Mouse (Mus musculus) spleen, embryonic (tissue): ENCODE data around the gene Olfr1508.
"Not testable (repeated sequence)": the region's sequence is repeated elsewhere in the genome, so short reads cannot be mapped to it uniquely, and the experiment has no call there.

Experiments
- CTCF ChIA-PET: fragments of 350-600 bp; sonication (Branson Sonifier 250); formaldehyde crosslinking; loops from one replicate; lab custom pipeline; 2022; lab: Charles Lee

The Olfr1508 gene

GRCm38 (mm10) chr14:52467395-52467794, at the start of gene Olfr1508:
Olfr1508 (minus strand) TSS chr14:52467495.
- CTCF ChIA-PET = no interaction called here

- CTCF ChIA-PET = no interaction called here
Measured at GRCm38 (mm10) chr14:52495516-52495915, 28.2 kb upstream of the Olfr1508 start, which contains the start of gene Olfr1507. Olfr1507 (minus strand) TSS chr14:52495749.

GRCm38 (mm10) chr14:52465738-52466137, 1.6 kb downstream of the Olfr1508 start:
- CTCF ChIA-PET = no interaction called here

GRCm38 (mm10) chr14:52461928-52462327, 5.4 kb downstream of the Olfr1508 start:
- CTCF ChIA-PET = no interaction called here

- CTCF ChIA-PET = interaction anchor here (0.6 kb wide), 1 partner anchor 10 kb away, joined by 4 read pairs; no protein-coding TSS in a partner anchor
Measured at GRCm38 (mm10) chr14:52451138-52451537, 16.2 kb downstream of the Olfr1508 start.

- CTCF ChIA-PET = no interaction called here
Measured at GRCm38 (mm10) chr14:52442690-52443089, 24.6 kb downstream of the Olfr1508 start, which contains the start of gene Olfr1509. Olfr1509 (plus strand) TSS chr14:52442990.

GRCm38 (mm10) chr14:52427686-52428085, 39.6 kb downstream of the Olfr1508 start:
- CTCF ChIA-PET = no interaction called here

GRCm38 (mm10) chr14:52414273-52414672, 53.0 kb downstream of the Olfr1508 start, which contains the start of gene Olfr1510:
Olfr1510 (minus strand) TSS chr14:52414373.
- CTCF ChIA-PET = no interaction called here

GRCm38 (mm10) chr14:52410142-52410919, 57.0 kb downstream of the Olfr1508 start:
- CTCF ChIA-PET = not testable (repeated sequence)
